Mouse (Mus musculus) midbrain, embryonic 16.5 days (tissue): ENCODE data around the gene Cyp4x1. TPM values are rescaled to one million over a fixed set of nuclear protein-coding genes. Genes with fewer than 3 reads are reported as not detected.

Experiments used
- ATAC-seq: fragments of 200-750 bp; cut with Nextera tagmentation; 2 replicates; pipeline ENCODE4 v1.8.0; 2017; ENCODE audit warnings: moderate TSS enrichment
- H3K27ac ChIP-seq: fragments of 300-500 bp; sonication (generic); 2 replicates; pipeline ENCODE4 v1.5.1; 2014; ENCODE audit warnings: mild to moderate bottlenecking, low read length, mixed read lengths
- H3K27me3 ChIP-seq: fragments of 300-500 bp; sonication (generic); 2 replicates; pipeline ENCODE4 v1.6.1; 2014; ENCODE audit warnings: low read depth, low read length, mixed read lengths; ENCODE audit not compliant: control insufficient read depth, insufficient read depth
- H3K36me3 ChIP-seq: fragments of 300-500 bp; sonication (generic); 2 replicates; pipeline ENCODE4 v1.6.1; 2014; ENCODE audit warnings: mild to moderate bottlenecking, low read length, moderate library complexity, mixed read lengths; ENCODE audit not compliant: control insufficient read depth, insufficient read depth
- H3K4me1 ChIP-seq: fragments of 300-500 bp; sonication (generic); 2 replicates; pipeline ENCODE4 v1.6.1; 2014; ENCODE audit warnings: mild to moderate bottlenecking, low read length, mixed read lengths; ENCODE audit not compliant: control insufficient read depth, insufficient read depth
- H3K4me2 ChIP-seq: fragments of 300-500 bp; sonication (generic); 2 replicates; pipeline ENCODE4 v1.6.1; 2014; ENCODE audit warnings: mild to moderate bottlenecking, low read length, mixed read lengths
- H3K4me3 ChIP-seq: fragments of 300-500 bp; sonication (generic); 2 replicates; pipeline ENCODE4 v1.5.1; 2014; ENCODE audit warnings: low read depth, mild to moderate bottlenecking, low read length, moderate library complexity, mixed read lengths
- H3K9ac ChIP-seq: fragments of 300-500 bp; sonication (generic); 2 replicates; pipeline ENCODE4 v1.6.1; 2014; ENCODE audit warnings: low read depth, low read length, mixed read lengths
- H3K9me3 ChIP-seq: fragments of 300-500 bp; sonication (generic); replicated peaks from 2 replicates; pipeline ENCODE4 v1.6.1; 2014; ENCODE audit warnings: mild to moderate bottlenecking, low read length, mixed read lengths; ENCODE audit not compliant: control insufficient read depth, poor library complexity, severe bottlenecking
- WGBS: fragments of 180-500 bp; shearing (Covaris S2); extraction: QIAGEN DNeasy Blood & Tissue Kit; methylation state at CpG from one replicate; pipeline ENCODE4 v1.1.7; 2014; 5-methylcytosine and 5-hydroxymethylcytosine counted together
- polyA plus RNA-seq: library from polyadenylated mRNA; unstranded; fragments of >200 nt; fragmentation: Nextera tagmentation; extraction: Ambion mirVana; gene quantifications from 2 replicates; pipeline ENCODE4 v1.2.1, GENCODE M21; 2015

Cyp4x1 gene
- polyA plus RNA-seq, 1 experiment from 2014 or later, result 15.4 TPM

GRCm38 (mm10) chr4:115095671-115096434 is 38.2 kb downstream of the Cyp4x1 start:
- Histone ChIP-seq H3K4me1 (peaks cover 14% of the 10 kb centered on the region; the same call in 1 of the 2 replicates), H3K4me3 (peak overlapping the region; percentile 46), H3K36me3 (no peaks in the 10 kb centered on the region), H3K4me2 (peak overlapping the region; percentile 87), H3K9ac (peak overlapping the region; percentile 74), H3K27me3 (peaks cover 6% of the 10 kb centered on the region; the same call in 1 of the 2 replicates), H3K27ac (no peak overlapping the region), H3K9me3 (no peaks in the 10 kb centered on the region)
- peak; percentile 71 for ATAC-seq
- WGBS, result 0% methylated on average over 26 of the region's 31 CpGs

- Histone ChIP-seq H3K4me3 (no peak overlapping the region), H3K36me3 (no peaks in the 10 kb centered on the region), H3K9me3 (no peaks in the 10 kb centered on the region), H3K4me1 (peaks cover 14% of the 10 kb centered on the region; the same call in 1 of the 2 replicates), H3K27me3 (peaks cover 6% of the 10 kb centered on the region), H3K4me2 (no peak overlapping the region), H3K9ac (no peak overlapping the region), H3K27ac (no peak overlapping the region)
- WGBS, result 77% methylated on average over 2 of the region's 2 CpGs
- no peak for ATAC-seq
These were observed 40.0 kb downstream of the Cyp4x1 start for GRCm38 (mm10) chr4:115094056-115094455.

GRCm38 (mm10) chr4:115093331-115093864 is 40.7 kb downstream of the Cyp4x1 start:
- WGBS, result 75% methylated on average over 4 of the region's 4 CpGs
- peaks cover 12% of the 10 kb centered on the region for H3K27me3 ChIP-seq
- no peaks in the 10 kb centered on the region for H3K9me3 ChIP-seq

GRCm38 (mm10) chr4:115091806-115092205 is 42.3 kb downstream of the Cyp4x1 start:
- Histone ChIP-seq H3K9me3 (no peaks in the 10 kb centered on the region), H3K4me3 (no peak overlapping the region), H3K27ac (no peak overlapping the region), H3K9ac (no peak overlapping the region), H3K27me3 (peaks cover 12% of the 10 kb centered on the region), H3K36me3 (no peaks in the 10 kb centered on the region), H3K4me2 (no peak overlapping the region), H3K4me1 (peaks cover 11% of the 10 kb centered on the region; the same call in 1 of the 2 replicates)
- WGBS, result 91% methylated on average over 3 of the region's 3 CpGs
- ATAC-seq, result no peak

More at GRCm38 (mm10) chr4:115093331-115093864, 40.7 kb downstream of the Cyp4x1 start:
- no peak for ATAC-seq
- no peak overlapping the region for H3K4me2 ChIP-seq
- H3K36me3 ChIP-seq, result no peaks in the 10 kb centered on the region
- H3K9ac ChIP-seq, result no peak overlapping the region
- H3K27ac ChIP-seq, result no peak overlapping the region
- no peak overlapping the region for H3K4me3 ChIP-seq
- peaks cover 14% of the 10 kb centered on the region; the same call in 1 of the 2 replicates for H3K4me1 ChIP-seq

DNA sequence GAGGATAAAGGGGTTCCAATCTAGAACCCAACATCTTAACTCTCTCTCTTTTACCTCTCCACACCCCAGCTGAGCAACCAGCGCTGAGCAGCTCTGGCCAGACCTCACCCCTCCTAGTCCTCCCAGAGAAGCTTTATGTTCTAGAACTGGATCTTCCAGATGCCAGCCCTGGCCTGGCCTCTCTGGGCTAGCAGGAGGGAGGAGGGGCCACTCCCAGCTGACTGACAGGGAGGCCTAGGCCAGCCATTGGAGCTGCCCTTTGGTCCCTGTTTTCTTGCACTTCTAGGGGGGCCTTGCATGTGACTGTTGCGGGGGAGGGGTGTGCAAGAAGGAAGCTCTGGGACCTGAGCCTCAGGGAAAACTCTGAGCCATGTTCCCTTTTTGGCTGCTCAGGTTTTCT is 43.5 kb downstream of the Cyp4x1 start:
- Histone ChIP-seq H3K36me3 (no peaks in the 10 kb centered on the region), H3K9me3 (no peaks in the 10 kb centered on the region), H3K27ac (no peak overlapping the region), H3K9ac (no peak overlapping the region), H3K4me2 (no peak overlapping the region), H3K27me3 (peaks cover 12% of the 10 kb centered on the region), H3K4me3 (no peak overlapping the region), H3K4me1 (peaks cover 2% of the 10 kb centered on the region; the same call in 1 of the 2 replicates)
- WGBS, result 82% methylated on average over 2 of the region's 2 CpGs
- no peak for ATAC-seq

DNA sequence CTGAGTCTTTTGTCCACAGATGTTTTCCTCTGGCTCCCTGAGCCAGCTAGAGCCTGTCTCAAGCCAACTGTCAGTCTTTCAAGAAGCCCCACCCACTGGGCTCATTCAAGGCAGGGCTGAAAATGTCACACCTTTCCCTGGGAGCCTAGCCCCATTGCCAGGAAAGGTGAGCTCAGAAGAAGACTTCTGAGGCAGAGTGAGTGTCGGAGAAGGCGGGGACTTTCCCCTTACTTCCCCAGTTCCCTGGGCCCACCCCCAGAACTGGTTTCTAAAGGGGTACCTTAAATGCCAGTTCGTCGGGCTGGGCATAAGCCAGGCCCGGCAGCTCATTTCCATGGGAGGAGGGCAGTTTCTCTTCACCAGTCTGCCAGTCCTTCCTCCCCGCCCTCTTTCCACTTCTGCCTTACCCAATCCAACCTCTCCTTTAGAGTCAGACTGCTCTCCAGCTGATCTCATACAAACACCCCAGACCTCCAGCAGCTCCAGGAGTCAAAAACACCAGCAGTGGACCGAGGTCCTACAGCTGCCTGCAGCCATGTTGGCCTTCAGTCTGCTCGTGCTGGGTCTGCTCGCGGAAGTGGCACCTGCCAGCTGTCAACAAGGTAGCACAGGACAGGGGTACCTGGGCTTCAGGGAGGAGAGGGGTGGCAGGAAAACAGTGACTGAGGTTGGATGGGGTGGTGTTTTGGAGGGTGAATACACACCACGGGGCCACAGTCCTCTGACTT is 45.3 kb downstream of the Cyp4x1 start, which contains the start of gene Pdzk1ip1:
TSS of gene Pdzk1ip1 (plus strand) at position 98 of the 728 bp plus-strand sequence.
- Histone ChIP-seq H3K27me3 (peaks cover 12% of the 10 kb centered on the region), H3K9me3 (no peaks in the 10 kb centered on the region), H3K4me3 (no peak within 1 kb of the TSS), H3K27ac (no peak within 1 kb of the TSS), H3K4me1 (no peaks in the 10 kb centered on the region), H3K4me2 (0 out of 2 replicates have a peak within 1 kb of the TSS, but pooled peaks have one; percentile 8), H3K9ac (no peak within 1 kb of the TSS), H3K36me3 (no peaks in the 10 kb centered on the region)
- WGBS, result 20% methylated on average over 11 of the region's 11 CpGs
- ATAC-seq, result no peak

DNA sequence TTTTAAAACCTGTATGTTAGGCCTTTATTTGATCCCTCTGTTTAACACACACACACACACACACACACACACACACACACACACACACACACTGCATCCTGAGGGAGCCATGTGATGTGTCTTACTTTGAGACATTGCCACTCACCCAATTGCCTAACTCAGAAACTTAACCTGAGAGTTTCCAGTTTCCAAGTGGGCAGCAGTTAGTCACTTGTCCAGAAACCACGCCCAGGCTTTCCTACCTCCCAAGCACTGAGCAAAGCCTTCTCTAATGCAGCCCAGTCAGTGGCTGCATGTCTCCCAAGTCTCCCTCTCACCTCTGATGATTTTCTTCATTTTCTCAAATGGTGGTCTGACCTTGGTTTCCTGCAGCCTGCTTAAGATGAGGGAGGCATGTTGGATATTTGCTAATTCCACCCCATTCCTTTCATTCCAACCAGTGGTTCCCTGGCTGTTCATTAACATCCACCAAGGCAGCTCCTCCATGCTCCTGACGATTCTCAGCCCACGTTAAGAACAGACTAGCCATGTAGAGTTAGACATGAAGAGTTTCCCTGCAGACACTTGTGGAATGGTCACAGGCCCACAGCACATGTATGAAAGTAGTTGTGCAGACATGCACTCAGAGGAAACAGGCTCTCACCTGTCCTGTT is 47.2 kb downstream of the Cyp4x1 start:
- Histone ChIP-seq H3K27ac (no peak overlapping the region), H3K9ac (no peak overlapping the region), H3K4me1 (no peaks in the 10 kb centered on the region), H3K9me3 (no peaks in the 10 kb centered on the region), H3K4me2 (no peak overlapping the region), H3K27me3 (peaks cover 9% of the 10 kb centered on the region), H3K4me3 (no peak overlapping the region), H3K36me3 (no peaks in the 10 kb centered on the region)
- 62% methylated on average over 3 of the region's 3 CpGs for WGBS
- no peak for ATAC-seq

DNA sequence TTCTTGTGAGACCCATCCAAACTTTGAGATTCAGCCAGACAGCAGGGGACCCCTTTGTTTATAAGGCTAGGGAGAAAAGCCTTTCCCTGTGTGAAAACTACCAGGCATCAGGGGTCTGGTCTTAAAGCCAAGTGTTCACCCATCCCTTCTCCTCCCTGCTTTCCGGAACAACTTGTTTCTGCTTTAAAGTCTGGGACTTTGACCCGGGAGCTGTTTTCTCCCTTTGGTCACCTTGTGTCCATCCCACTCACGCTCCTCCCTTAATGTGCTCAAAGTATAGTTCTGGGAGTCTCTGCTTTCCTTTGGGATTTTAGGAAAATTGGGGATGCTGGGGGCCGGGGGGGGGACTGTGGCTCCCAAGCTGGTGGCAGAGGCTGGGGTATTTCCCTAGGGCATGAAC is 47.8 kb downstream of the Cyp4x1 start:
- no peak overlapping the region for H3K4me3 ChIP-seq
- H3K27ac ChIP-seq, result no peak overlapping the region
- ATAC-seq, result no peak
- H3K4me2 ChIP-seq, result no peak overlapping the region
- no peaks in the 10 kb centered on the region for H3K36me3 ChIP-seq
- H3K9ac ChIP-seq, result no peak overlapping the region
- H3K27me3 ChIP-seq, result peaks cover 9% of the 10 kb centered on the region
- H3K9me3 ChIP-seq, result no peaks in the 10 kb centered on the region
- WGBS, result 71% methylated on average over 4 of the region's 4 CpGs
- H3K4me1 ChIP-seq, result no peaks in the 10 kb centered on the region
